Mouse (Mus musculus) cerebellum, adult 11-12 months (tissue): ENCODE results near the gene Foxe1.

Experiments used
- DNase-seq: peaks from one replicate; pipeline ENCODE4 v3.0.0; 2022

Foxe1 gene

DNA sequence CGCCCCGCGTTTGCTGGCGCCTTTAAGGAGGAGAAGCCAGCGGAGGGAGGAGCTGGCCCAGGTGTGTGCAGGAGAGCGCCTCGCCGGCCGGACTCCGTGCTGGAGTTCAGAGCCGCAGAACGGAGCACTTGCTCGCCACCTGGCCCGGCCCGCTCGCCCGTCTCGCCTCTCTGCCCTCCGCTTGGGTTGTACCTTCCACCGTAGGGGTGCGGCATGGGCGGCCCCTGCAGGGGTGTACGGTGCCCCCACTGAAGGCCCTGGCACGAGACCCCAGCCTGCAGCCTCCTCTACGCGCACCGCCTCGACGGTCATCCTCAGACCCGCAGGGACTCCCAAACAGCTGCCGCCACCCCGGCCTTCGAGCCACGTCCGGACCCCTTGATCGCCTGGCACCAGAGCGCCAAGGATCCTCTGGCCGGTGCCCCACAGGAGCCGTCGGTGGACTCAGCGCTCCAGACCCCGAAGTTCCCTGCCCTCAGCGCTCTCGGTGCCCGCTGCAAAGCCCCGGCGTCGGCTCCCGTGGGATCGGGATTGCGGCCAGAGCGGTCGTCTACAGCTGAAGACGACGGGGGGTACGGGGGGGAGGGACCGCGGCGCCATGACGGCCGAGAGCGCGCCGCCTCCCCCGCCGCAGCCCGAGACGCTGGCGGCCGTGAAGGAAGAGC lies at the start of gene Foxe1:
Foxe1 (plus strand) TSS at position 14 of the 665 bp plus-strand sequence.
- no peak for DNase-seq

DNA sequence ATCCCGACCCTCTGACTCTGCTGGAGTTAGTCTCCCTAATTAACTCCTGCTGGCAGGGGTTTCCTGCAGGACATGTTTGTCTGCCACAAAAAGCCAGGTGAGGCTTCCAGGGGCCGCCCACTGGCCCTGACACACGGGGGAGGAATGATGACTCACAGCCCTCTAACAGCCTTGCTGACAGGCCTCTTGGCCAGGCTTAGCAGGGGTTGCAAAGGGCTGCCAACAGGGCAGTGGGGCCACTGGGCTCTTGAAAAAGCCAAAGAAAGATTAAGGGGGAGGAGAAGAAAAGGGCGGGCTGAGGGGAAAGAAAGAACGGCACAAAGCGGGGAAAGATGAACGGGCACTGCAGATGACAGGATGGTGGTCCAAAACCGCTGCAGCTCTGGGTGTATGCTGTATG lies 39.3 kb upstream of the Foxe1 start:
- DNase-seq = peak; percentile 85

DNA sequence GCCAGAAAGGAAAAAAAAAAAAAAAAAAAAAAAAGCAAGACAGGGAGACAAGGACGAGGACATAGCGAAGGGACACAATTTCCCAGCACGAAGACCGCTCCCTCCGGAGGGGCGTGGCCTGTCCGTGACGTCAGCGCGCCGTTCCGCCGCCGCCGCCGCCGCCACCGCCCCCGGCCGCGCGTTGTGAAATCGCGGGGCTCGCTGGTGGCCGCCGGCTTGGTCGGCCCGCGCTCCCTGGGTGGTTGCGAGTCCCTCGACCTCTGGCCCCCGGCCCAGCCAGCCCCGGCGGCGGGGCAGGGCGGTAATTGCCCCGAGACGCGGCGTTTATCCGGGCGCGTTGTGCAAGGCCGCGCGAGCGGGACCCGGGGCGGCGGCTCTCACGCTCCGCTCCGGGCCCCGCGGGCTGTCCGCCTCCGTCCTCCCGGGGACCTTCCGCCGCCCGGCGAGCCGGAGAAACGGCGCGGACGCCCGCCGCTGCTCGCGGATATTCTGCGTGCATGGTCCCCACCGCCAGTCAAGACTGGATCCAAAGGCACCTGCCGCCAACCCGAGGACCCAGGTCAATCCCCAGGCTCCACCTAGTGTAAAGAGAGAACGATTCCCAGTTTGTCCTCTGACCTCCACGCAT lies 38.5 kb upstream of the Foxe1 start:
- peak; percentile 86 for DNase-seq

DNA sequence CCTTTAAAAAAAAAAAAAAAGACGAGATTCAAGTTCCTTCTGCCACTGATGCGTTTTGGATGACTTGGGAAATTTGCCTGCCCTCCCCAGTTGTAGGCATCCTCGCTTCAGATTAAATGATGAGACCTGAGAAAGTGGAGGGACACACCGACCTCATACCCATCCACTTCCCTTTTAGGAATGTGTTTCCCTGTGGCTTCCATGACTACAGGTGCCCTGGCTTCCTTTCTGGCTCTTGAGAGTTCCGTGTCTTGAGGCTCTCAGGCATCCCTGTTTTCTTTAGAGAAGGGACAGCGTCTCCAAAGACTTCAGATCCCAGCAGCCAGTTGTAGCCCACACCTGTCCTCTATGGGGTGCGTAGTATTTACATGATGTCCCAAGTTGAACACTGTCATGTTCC lies 38.0 kb upstream of the Foxe1 start:
- peak; percentile 40 for DNase-seq

DNA sequence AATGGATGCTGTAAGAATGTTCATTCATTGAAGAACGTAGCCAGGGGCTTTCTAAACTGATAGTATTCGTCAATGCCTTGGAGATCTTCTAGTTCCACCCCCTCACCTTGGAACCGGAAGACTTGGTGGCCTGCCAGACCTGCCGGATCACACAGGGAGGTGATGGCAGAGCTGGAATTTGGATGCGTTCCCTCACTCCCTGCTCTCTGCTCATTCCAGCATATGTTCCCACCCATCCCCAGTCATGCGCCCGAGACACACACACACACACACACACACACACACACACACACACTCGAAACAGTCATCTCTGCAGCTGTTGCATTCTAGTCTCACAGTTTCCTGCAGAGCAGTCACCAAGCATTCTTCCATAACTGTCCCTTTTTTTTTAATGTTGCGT lies 36.1 kb upstream of the Foxe1 start:
- DNase-seq = peak; percentile 92

DNA sequence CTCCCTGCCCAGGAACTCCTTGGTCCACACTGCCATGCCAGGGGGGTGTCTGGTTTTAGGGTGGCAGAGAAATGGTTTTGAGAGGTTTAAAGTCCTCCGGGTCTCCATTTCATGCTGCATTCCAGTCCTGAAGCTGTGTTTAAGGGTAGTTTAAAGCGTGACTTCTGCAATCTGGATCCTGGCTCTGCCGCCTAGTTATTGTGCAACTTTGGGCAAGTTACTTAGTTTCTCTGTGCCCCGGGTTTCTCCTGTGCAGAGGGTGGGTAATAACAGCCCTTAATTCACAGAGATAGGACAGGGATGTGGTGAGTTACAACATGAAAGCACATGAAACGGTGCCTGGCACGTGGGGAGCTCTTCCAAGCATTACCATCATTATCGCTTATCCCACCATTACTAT lies 35.5 kb upstream of the Foxe1 start:
- no peak for DNase-seq

DNA sequence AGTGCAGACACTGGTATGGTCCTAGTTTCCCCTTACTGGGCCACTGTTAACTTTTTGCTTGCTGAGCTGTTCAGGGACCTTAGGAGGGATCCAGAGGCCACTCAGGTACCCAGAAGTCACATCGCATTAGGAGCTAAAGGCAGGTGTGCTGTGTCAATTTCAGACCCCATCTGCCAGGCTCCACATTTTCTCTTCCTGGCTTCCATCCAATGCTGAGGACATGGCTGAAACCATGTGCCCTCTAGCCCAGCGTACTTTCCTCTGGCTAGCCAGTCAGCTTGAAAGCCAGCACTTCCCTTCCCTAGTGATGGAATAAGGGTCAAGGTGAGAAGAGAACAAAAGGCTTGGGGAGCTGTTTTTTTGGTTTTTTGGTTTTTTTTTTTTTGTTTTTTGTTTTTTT lies 31.8 kb upstream of the Foxe1 start:
- DNase-seq = no peak

DNA sequence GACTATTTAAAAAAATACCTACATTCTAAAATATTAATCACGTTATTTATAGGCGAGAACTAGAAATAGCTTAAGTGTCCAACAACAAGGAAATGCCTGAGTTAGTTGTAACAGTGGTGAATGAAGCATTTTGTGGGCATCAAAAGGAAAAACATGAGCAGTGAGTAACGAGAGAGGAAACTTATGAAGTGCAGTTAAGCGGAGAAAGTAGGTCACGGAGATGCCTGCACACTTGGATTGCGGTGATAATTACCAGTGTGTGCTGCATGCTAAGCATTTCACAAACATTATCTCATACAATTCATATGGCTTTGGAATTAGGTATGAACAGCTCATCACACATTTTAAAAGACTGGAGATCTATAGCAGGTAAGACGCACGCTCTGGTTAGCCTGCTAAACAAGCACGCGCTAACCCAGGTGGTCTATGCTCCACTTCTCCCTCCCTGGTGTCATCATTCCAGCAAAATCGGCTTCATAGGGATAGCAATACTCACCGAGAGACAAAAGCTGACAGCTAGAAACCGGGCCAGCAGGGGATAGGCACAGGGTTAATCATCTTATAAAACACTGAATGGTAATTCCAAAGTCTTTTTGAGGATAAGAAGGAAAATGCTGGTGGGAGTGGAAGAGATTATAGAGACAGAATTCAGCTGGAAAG lies 21.5 kb upstream of the Foxe1 start:
- DNase-seq = no peak

DNA sequence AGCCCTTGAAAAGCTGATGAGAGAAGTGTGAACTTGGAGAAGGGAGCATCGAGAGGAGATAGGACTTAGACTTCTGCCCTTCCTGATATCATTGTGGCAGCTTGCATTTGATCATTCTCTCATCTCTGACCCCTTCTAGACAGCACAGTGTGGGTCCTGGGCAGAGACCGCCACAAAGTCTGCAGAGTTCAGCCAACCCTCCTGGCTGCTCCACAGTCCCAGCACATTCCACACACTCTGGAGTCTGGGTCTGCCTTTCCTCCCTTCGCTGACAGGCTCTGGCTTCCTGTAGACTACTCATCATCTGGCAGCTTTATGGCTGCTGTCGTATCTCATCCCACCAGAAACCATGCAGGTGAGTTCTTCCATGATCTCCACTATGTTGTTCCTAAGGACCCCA lies 20.7 kb upstream of the Foxe1 start:
- DNase-seq = no peak

DNA sequence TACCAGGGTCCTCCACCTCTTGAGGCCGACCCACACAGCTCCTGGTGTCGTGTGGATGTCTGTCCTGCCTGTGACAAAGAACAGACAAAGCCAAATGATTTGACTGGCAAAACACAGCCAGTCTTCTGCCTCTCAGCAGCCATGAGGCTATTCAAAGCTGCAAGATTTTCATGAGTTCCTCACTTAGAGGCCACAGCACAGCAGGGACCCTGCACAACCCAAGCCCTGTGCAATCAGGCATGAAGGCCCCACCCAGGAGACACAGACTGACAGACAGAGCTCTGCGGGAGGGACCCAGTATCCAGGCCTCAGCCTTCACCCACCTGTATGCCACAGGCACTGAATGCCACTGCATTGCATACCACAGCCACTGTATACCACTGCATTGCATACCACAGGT lies 14.5 kb upstream of the Foxe1 start:
- DNase-seq = no peak

DNA sequence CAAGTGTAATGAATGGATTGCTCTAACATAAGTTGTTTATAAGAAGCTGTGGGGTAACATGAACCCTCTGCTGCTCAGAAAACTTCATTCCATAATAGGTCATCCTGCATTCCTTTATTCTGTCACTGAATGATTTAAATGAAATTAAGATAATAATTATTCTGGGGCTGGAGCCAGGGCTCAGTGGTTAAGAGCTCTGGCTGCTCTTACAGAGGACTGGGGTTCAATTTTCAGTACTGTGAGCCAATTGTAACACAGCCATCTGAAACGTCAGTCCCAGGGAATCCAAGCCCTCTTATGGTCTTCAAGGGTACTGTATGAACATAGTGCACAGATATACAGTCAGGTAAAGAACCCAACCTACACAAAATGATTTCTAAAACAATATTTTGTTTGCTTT lies 7.6 kb upstream of the Foxe1 start:
- DNase-seq = no peak

DNA sequence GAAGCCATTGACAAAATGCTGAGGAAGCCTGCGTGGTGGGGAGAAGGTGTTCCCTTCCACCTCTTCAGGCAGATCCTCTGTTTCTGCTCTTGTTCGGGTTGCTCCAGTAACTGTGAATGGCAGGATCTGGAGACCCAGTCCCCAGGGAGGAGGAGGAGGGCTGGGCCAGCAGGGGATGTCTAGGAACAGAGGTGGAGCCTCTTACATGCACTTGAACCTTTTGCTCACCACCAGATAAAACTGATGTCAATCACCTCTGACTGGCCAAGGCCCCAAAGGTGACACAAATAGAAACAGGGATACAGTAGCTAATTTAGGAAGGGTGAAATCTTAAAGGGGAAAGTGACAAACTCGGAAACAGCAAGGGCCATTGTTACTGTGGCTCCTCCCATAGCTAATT lies 5.4 kb upstream of the Foxe1 start:
- DNase-seq = no peak

DNA sequence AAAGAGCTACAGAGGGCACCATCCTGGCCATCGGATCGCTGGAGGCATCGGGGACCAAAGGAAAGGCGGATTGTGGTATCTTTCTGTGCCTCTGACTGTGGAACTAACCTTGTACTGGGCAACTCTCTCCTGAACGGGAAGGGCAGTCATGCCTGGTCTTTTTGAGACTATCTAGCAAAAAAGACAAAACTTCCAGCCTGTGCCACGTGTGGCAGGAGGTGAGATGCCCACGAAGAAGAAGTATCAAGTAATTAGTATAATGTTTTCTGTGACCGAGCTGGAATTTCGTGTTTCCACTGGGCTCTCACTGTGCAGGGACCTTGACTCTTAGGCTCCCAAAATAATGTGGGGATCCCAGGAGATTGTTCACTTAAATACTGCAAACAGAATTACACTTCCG lies 4.4 kb upstream of the Foxe1 start:
- no peak for DNase-seq

DNA sequence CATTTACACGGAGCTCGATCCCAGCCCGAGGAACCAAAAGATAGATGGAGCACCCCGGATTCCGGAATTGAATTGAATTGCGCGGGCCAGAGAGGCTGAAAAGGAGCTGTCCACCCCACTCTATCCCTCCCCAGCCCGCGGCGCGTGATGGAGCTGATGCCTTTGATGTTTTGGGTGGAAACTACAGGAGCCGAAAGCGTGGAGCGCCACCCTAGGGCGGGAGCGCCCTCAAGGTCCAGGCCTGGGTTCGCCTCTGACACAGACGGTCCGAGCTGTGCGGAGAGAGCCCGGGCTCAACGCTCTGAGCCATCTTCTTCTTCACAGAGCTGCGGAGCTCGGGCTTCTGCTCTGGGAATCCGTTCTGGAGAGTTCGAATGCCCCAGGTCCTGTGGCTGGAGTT lies 3.8 kb upstream of the Foxe1 start:
- no peak for DNase-seq

DNA sequence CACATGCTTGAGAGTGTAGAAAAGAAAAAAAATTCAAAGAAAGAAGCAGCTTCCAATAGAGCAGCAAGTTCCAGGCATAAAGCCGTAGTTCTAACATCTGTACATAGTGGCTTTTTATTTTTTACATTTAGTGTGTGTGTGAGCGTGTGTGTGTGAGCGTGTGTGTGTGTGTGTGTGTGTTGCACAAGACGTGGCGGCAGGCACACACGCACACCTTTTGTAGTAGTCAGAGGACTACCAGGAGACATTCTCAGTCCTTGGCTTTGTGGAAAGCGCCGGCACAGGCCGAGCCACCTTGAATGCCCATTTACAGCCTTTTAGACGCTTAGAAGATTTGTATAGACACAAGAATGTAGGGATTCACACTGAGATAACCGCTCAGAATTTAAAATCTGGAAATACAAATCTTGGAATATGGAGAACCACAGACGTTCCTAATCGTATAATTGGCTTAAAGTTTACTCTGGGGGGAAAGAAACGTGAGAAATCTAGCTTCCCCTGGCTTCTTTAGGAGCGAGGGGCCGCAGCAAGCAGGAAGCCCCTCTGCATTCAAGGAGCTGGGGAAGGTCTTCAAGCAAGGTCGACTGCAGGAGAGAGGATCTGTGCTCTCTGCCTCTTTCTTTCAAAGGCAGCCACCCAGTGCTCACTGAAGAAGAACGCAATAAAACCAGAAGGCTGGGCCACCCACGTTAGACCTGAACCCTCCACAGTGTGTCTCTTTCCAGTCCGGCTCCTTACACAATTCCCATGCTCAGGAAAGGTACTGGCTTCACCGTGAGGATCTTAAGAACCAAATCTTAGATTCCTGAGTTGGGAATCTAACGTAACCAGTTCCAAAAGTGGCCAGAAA lies 1.4 kb upstream of the Foxe1 start:
- DNase-seq = no peak

DNA sequence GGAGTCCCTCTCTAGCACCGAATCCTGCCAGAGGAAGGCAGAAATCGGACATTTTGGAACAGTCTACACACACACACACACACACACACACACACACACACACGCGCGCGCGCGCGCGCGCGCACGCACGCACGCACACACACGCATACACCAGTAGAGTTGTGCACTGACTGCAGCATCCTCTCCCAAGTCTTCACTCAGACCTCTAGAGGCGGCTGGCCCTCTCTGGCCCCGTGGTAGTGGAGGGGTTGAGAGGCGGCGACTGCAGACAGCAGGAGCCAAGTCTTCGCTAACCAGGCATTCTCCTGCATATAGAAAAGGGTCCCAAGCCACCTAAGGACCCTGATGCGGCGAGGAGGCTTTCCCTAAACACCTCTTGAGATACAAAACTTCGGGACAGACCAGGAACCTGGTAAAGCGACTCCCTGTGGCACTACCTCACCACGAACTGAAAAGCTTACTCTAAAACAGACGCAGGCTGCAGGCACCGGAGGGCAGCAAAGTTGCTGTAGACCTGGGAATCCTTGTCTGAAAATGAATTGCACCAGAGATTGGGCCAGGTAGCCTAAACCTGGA lies 610 bp upstream of the Foxe1 start:
- no peak for DNase-seq

DNA sequence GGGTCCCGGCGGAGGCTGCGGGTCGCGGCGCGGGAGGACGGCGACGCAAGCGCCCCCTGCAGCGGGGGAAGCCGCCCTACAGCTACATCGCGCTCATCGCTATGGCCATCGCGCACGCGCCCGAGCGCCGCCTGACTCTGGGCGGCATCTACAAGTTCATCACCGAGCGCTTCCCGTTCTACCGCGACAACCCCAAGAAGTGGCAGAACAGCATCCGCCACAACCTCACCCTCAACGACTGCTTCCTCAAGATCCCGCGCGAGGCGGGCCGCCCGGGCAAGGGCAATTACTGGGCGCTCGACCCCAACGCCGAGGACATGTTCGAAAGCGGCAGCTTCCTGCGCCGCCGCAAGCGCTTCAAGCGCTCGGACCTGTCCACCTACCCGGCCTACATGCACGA lies 879 bp downstream of the Foxe1 start:
- DNase-seq = no peak

DNA sequence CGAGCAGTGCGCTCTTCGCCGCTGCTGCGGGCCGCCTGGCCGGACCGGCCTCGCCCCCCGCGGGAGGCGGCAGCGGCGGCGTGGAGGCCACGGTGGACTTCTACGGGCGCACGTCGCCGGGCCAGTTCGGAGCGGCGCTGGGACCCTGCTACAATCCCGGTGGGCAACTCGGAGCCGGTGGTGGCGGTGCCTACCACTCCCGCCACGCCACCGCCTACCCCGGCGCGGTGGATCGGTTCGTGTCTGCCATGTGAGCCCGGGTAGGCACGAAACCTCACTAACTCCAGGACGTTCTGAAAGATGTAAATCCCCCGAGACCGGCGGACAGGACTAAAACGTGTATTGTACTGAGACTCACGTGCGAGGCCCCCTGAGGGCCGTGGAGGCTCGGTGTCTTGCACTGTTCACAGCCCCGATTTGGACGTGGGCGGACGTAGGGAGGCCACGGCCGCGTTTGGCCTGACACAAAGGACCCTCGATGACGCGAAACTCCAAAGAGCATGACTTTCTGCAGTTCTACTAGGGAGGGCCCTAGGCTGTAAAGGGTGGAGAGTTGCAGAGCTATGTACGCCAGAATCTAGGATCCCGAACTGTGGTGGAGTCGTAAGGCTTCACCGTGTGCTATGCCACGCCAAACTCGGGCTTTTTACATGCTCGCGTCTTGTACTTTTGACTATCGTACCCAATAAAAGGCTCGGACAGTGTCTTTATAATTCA lies 1.8 kb downstream of the Foxe1 start:
- DNase-seq = no peak

DNA sequence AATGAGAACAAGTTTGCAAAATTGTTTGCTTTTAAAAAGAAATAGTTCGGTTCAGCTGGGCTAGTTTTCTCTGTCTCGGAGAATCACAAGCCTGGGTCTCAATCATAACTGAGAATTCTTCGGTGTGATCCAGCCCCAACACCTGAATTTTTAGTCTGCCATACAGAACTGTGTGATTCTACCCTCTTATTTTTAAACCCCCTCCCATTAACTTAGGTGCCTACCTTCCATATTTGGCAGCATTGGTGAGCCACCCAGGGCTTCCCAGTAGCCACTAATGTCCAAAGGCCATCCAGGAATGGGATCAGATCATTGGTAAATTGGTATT lies 2.3 kb downstream of the Foxe1 start:
- DNase-seq = no peak

DNA sequence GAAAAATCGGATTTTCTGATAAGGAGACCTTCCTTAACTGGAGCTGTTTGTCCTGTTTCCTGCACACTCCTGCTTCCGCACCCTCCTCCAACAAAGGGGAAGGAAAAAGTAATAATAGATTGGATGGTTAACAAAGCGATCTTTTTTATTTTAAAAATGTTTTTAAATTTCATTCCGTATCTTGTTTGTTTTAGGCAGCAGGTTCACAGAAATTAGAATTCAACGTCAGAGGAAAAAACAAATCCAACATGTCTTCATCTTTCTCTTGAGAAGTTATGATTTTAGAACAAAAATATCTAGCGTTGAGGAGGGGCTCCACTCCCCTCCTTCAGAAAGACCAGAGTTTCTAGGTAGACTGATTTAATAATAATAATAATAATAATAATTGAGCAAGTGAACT lies 2.8 kb downstream of the Foxe1 start:
- DNase-seq = no peak

DNA sequence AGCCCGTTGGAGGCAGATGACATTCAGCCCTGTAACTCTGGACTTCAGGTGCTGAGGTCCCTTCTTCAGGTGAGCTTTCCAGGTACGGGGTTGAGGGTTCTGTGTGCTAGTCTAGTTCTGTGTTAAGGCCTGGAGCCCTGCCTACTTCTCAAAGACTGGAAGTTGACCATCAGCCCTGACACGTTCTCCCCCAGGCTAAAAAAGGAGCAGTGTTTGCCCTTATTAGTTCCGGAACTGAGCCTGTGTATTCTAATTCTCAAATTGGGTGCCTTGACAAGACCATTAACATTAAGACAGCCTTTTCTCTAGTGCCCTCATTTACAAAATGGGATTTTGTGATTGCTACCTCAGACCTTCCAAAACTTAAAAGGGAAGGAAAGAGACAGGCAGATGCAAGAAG lies 3.7 kb downstream of the Foxe1 start:
- no peak for DNase-seq

DNA sequence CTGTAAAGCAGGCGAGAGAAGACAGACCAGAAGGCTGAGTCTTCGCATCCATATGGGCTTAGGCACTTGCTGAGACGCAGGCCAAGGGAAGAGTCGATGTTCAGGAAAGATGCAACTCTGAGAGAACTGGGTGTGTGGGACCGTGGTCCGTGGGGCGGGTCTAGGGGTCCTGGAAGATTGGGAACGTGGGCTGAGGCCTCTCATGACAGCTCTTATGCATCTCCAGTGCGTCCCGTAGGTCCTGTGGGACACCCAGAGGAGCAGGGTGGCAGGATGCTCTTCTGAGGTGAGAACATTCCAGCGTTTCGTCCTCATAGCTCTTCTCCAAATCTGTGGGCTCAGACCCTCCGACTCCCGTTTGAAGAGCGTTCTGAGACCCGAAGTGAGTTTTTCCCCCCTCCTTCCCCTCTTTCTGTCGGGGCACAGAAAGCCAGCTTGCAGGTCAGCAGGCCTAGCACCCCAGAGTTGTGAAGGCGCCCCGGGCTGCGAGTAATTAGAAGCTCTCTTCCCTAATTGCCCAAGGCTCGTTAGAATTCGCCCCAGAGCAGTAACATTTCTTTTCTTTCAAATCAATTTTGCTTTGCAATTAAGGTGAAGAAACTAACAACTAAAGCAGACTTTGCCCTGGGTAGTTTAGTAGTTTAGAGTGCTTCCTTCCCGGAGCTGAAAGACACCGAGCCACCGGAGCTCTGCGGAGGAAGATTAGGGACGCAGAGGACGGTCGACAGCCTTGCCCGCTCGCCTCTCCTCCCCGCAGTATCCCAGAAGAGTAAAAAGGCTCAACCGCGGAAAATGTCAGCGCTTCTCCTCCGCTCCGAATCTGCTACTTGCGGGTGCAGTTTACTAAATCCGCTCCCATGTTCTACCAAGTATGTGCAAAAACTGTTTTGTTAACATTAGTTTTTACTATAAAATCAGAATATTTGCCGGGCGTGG lies 4.4 kb downstream of the Foxe1 start:
- no peak for DNase-seq
